Mouse (Mus musculus) testis, adult 2 months (tissue): ENCODE data around the gene Mon1a. TPM values are rescaled to one million over a fixed set of nuclear protein-coding genes. Genes with fewer than 3 reads are reported as not detected.

Experiments
- H3K27ac ChIP-seq: fragments of 200-500 bp; 2 replicates; pipeline ENCODE4 v1.5.1; 2012; ENCODE audit warnings: low read depth, low read length; ENCODE audit not compliant: control insufficient read depth, insufficient read depth
- H3K27me3 ChIP-seq: fragments of 200-500 bp; 2 replicates; pipeline ENCODE4 v1.6.1; 2012; ENCODE audit warnings: mild to moderate bottlenecking, low read length, moderate library complexity; ENCODE audit not compliant: control insufficient read depth, insufficient read depth
- H3K36me3 ChIP-seq: fragments of 200-500 bp; 2 replicates; pipeline ENCODE4 v1.6.1; 2012; ENCODE audit warnings: mild to moderate bottlenecking, low read length; ENCODE audit not compliant: control insufficient read depth, insufficient read depth
- H3K4me1 ChIP-seq: fragments of 200-500 bp; 2 replicates; pipeline ENCODE4 v1.6.1; 2012; ENCODE audit warnings: low read length; ENCODE audit not compliant: control insufficient read depth, insufficient read depth
- H3K4me3 ChIP-seq: fragments of 200-500 bp; 2 replicates; pipeline ENCODE4 v1.5.1; 2012; ENCODE audit warnings: low read depth, mild to moderate bottlenecking, low read length, moderate library complexity, mixed read lengths; ENCODE audit not compliant: control insufficient read depth
- CTCF ChIP-seq: fragments of 200-500 bp; IDR thresholded peaks from 2 replicates; pipeline ENCODE4 v1.5.1; 2012; ENCODE audit warnings: low read depth, mild to moderate bottlenecking, inconsistent platforms, low read length, moderate library complexity; ENCODE audit not compliant: control insufficient read depth, insufficient read depth, insufficient replicate concordance
- POLR2A ChIP-seq: fragments of 200-500 bp; IDR thresholded peaks from 2 replicates; pipeline ENCODE4 v1.6.1; 2012; ENCODE audit warnings: low read depth, mild to moderate bottlenecking, inconsistent platforms, low read length, moderate library complexity; ENCODE audit not compliant: control insufficient read depth
- polyA plus RNA-seq: library from polyadenylated mRNA; depleted of rRNA; stranded (reverse); fragments of >200 nt; gene quantifications from 2 replicates; pipeline ENCODE4 v1.2.3, GENCODE M21; 2012; rRNA removed

The Mon1a gene
- polyA plus RNA-seq: 14.1 and 14.9 TPM in 2 replicates

DNA sequence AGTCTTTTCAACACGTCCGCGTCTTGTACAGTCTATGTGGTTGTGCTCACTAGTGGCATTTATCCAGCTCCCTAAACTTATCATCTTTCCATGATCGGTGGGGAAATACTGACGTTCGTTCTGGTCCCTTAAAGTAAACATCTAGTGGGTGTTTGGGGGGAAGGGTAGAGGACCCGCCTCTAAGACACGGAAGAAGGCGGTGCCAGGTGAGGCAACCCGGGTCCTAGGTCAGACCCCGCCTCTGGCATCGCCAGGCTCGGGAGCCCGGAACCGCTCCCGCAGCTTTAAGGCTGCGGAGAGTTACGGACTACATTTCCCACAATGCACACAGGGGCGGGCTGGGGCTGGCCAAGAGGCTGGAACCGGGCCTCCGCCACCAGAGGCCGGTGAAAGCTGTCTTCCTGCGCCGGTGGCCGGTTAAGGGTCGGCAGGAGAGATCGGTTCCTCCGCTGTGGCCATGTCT is at the start of gene Mon1a:
TSS of gene Mon1a (plus strand) at position 348 of the 463 bp plus-strand sequence.
- no peaks in the 10 kb centered on the region for H3K27me3 ChIP-seq
- peaks cover 8% of the 10 kb centered on the region for H3K4me1 ChIP-seq
- H3K27ac ChIP-seq: peak within 1 kb of the TSS; percentile 77
- peak; percentile 67 for TF ChIP-seq POLR2A
- no peak for TF ChIP-seq CTCF
- peak within 1 kb of the TSS; percentile 91 for H3K4me3 ChIP-seq
- no peaks in the 10 kb centered on the region for H3K36me3 ChIP-seq

DNA sequence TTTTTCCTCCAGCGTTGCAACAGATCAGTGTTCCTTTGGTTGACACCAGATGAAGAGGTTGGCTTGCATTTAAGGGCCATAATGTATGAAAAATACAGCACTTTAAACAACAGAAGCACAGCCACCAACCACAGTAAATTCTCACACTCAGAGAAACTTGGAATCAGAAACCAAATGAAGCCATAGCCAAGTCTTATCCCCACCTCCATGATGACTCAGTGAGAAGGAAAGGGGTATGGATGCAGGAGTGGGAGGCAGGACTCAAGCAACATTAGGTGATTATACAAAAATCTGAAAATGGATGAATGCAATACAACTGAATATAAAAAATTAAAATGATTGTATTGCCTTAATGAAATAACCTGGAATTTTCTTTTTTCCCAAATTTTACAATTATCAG is 49.1 kb upstream of the Mon1a start:
- H3K36me3 ChIP-seq: no peaks in the 10 kb centered on the region; the same call in 1 of the 2 replicates
- H3K4me1 ChIP-seq: no peaks in the 10 kb centered on the region
- TF ChIP-seq POLR2A (no peak), CTCF (no peak)
- H3K27ac ChIP-seq: no peak overlapping the region
- H3K27me3 ChIP-seq: no peaks in the 10 kb centered on the region
- no peak overlapping the region for H3K4me3 ChIP-seq

GRCm38 (mm10) chr9:107842709-107843108 is 45.2 kb upstream of the Mon1a start:
- TF ChIP-seq POLR2A: no peak
- no peak for TF ChIP-seq CTCF
- Histone ChIP-seq H3K36me3 (no peaks in the 10 kb centered on the region; the same call in 1 of the 2 replicates), H3K27ac (no peak overlapping the region), H3K4me1 (no peaks in the 10 kb centered on the region), H3K27me3 (no peaks in the 10 kb centered on the region), H3K4me3 (no peak overlapping the region)

DNA sequence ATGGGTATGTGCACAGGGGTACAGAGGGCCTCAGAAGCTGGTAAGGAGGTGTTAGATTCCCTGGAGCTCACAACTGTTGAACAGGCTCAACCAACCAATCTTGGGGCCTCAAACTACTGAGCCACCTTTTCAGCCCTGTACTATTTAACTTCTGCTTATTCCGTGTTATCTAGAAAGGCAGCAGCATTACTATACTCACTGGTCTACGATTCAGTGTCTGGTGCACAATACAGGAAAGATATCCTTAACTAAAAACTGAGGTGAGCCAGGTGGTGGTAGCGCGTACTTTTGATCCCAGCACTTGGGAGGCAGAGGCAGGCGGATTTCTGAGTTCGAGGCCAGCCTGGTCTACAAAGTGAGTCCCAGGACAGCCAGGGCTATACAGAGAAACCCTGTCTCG is 39.0 kb upstream of the Mon1a start:
- Histone ChIP-seq H3K4me3 (no peak overlapping the region), H3K4me1 (no peaks in the 10 kb centered on the region), H3K36me3 (no peaks in the 10 kb centered on the region), H3K27ac (no peak overlapping the region), H3K27me3 (no peaks in the 10 kb centered on the region)
- TF ChIP-seq POLR2A: no peak
- TF ChIP-seq CTCF: no peak

GRCm38 (mm10) chr9:107858343-107858742 is 29.6 kb upstream of the Mon1a start:
- Histone ChIP-seq H3K4me3 (no peak overlapping the region), H3K27ac (no peak overlapping the region), H3K27me3 (no peaks in the 10 kb centered on the region), H3K36me3 (no peaks in the 10 kb centered on the region), H3K4me1 (no peaks in the 10 kb centered on the region)
- TF ChIP-seq CTCF (no peak), POLR2A (no peak)

GRCm38 (mm10) chr9:107864493-107864892 is 23.5 kb upstream of the Mon1a start:
- TF ChIP-seq POLR2A (no peak), CTCF (no peak)
- H3K4me1 ChIP-seq: no peaks in the 10 kb centered on the region
- H3K27ac ChIP-seq: no peak overlapping the region
- H3K27me3 ChIP-seq: no peaks in the 10 kb centered on the region
- no peaks in the 10 kb centered on the region for H3K36me3 ChIP-seq
- no peak overlapping the region for H3K4me3 ChIP-seq

DNA sequence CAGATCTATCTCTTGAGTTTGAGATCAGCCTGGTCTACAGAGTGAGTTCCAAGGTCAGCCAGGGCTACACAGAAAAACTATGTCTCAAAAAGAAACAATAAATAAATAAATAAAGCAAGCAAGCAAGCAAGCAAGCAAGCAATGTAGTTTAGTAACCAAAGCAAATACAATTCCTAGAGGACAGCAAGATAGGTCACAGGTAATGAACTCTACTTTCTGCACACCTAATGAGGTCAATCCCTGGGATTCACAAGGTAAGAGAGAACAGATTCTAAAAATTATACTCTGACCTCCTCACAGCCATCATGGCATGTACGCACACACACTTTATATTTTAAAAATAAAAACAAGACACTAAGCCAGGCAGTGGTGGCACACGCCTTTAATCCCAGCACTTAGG is 21.9 kb upstream of the Mon1a start:
- Histone ChIP-seq H3K36me3 (no peaks in the 10 kb centered on the region), H3K4me1 (no peaks in the 10 kb centered on the region; the same call in 1 of the 2 replicates), H3K27ac (no peak overlapping the region), H3K27me3 (no peaks in the 10 kb centered on the region), H3K4me3 (no peak overlapping the region)
- TF ChIP-seq CTCF: no peak
- no peak for TF ChIP-seq POLR2A
